Mouse (Mus musculus): ENCODE results near the gene Anks1b. TPM values are rescaled to one million over a fixed set of nuclear protein-coding genes. Genes with fewer than 3 reads are reported as not detected.

The Anks1b gene
- total RNA-seq, 1 experiment from 2014 or later: not detected

DNA sequence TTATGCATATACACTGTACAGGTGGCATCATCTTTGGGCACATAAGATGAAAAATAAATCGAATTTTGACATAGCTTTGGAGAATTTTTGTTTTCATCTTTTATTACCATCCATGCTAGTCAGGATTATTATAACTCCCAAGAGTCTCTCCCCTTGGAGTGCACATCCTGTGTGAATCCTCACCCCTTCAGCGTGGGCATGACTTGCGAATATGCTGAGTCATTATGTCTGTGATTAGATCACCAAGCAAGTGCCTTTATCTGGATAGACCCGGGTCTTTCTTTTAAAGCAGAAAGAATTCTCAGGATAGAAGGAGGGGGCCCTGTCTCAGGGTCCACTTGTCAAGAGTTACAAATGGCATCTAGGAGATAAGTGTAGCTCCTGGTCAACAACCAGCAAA lies 48.7 kb downstream of the Anks1b start:
- no peak for ATAC-seq (replicated peaks; ENCODE audit: insufficient number of reproducible peaks, low FRiP score, low TSS enrichment, poor library complexity, severe bottlenecking)

DNA sequence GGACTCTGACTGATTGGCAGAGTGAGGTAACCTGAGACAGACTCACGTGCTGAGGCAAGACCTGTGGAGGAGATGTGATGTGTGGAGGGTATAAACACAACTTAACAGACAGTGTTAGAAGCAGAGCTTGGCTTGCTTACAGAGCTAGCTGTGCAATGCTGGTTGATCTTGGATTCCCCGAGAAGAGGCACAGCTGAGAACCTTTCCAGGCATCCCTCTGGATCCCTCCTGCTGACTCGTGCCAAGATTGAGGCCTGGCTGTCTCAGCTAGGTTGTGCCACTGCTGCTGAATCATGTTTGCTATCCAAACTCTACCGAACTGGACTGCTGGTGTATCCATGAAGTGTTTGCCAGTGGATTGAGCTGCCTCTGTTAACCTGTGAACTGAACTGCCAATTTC lies 68.9 kb downstream of the Anks1b start:
- no peak for ATAC-seq (replicated peaks; ENCODE audit: insufficient number of reproducible peaks, low FRiP score, low TSS enrichment, poor library complexity, severe bottlenecking)

DNA sequence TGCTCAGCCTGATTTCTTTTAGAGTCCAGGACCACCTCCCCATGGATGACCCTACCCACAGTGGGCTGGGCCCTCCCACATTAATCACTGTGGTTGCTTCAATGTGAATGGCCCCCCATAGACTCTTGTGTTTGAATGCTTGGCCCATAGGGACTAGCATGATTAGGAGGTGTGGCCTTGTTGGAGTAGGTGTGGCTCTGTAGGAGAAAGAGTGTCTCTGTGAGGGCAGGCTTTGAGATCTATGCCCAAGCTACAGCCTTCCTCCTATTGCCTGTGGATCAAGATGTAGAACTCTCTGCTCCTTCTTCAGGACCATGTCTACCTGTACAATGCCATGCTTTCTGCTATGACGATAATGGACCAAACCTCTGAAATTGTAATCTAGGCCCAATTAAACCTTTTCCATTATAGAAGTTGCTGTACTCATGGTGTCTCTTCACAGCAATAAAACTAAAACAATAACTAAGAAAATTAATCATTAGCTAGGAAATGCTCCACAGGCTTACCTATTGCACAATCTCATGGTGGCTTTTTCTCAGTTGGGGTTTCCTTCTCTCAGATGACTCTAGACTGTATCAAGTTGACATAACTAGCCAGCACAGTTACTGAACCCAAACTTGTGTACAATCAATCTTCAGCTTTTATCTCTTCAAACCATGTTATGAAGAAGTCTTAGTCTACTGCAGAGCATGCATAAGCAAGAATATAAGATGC lies 73.5 kb downstream of the Anks1b start:
- no peak for ATAC-seq (replicated peaks; ENCODE audit: insufficient number of reproducible peaks, low FRiP score, low TSS enrichment, poor library complexity, severe bottlenecking)

DNA sequence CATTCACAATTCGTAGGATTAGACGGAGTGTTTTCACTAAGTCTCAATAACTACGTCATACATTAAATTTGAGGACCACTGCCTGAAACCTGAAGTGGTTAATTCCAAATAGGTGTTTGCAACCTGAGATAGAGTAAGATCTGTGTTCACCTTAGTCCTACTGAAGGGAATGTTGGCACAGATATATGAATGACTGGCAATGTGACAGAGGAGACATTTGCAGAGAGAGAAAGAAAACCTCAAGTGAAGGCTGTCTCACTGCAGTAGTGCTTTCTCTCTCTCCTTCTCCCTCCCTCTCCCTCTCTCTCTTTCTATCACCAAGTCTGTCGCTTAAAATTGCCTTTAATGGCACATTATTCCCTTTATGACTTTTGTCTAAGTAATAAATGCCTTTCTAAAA lies 101.1 kb downstream of the Anks1b start:
- ATAC-seq (replicated peaks; ENCODE audit: insufficient number of reproducible peaks, low FRiP score, low TSS enrichment, poor library complexity, severe bottlenecking): no peak

DNA sequence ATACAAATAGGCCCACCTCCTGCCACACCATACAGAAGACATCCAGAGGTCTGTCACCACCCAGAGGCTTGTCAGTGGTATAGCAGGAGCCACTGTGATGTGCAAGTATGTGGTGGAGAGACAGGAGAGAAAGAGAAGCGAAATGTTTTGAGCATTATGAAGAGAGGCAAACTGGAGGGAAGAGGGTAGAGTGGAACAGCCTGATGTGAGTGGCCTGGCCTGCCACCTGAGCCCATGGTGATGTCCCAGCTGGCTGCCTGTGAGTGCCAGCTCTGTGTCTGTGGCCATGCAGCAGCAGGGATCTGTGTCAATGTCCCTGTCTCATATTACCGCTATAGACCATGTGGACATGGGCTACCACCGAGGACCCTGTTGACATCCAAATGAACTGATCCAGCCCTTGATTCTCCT lies 102.1 kb downstream of the Anks1b start:
- no peak for ATAC-seq (replicated peaks; ENCODE audit: insufficient number of reproducible peaks, low FRiP score, low TSS enrichment, poor library complexity, severe bottlenecking)

DNA sequence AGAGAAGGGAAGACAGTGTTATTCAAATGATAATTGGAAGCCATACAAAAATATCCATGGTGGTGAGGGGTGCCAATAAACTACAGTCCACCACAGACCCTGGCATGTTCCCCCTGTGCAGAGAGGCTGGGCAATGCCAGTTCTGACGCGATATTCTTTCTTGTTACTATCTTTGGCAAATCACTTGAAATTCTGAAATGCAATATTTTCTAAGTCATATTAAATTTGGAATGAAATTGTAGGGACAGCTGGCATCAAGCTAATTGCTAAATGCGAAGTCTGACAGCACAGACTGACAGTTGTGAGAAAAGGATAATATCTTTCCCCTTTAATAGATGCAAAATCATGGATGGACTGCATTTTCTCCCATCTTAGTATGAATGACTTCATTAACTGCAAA lies 103.3 kb downstream of the Anks1b start:
- no peak for ATAC-seq (replicated peaks; ENCODE audit: insufficient number of reproducible peaks, low FRiP score, low TSS enrichment, poor library complexity, severe bottlenecking)

DNA sequence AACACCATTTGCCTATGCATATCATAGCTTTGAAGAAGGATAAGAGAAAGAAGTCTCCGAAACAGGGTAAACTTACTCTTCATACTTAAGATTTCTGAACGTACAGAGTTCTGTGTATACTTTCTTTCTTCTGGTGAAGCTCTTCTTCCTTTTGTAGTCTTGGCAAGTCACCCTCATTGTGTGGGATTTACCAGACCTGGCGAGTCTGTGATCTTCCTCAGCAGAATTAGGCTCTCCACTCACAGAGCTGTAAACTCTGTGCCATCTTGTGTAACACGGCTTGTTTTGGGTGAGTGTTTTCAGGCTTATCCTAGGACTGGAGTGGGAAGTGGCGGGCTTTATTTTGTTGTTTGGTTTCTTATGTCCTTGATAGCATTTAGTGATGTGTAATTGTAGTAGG lies 120.9 kb downstream of the Anks1b start:
- no peak for ATAC-seq (replicated peaks; ENCODE audit: insufficient number of reproducible peaks, low FRiP score, low TSS enrichment, poor library complexity, severe bottlenecking)

DNA sequence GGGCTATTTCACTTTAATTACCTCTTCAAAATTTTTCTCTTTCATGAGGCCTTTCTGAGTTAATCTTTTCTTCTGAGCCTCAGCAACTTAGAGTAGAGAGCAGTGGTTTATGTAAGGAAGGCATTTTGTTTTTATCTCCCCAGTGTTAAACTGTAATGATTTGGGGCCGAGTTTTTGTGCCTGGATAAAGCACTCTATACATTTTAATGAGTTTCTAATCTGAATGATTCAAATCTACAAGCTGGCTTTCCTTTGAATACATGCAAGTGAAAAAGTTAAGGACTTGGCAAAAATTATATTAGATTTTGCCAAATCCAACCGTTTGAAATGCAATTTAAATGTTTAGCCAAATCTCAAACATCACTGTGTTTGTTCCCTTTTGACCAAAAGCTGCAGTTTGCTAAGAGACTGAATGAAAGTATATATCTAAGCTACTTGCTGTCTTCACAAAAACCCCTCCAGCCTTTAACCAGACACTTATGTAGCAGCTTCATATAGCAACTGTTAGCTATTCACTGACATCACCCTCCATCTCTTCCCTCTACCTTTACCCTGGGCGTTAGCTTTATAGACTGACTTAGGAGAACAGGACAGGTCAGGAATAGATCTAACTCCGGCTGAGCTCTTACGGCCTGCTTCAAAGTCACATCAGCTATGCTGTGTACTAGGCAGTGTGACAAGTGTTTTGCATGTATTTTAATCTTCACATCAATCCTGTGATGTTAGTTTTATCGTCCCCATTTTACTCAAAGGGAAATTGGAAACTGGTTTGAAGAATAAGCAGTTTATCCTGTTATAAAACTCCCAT lies 122.5 kb downstream of the Anks1b start:
- no peak for ATAC-seq (replicated peaks; ENCODE audit: insufficient number of reproducible peaks, low FRiP score, low TSS enrichment, poor library complexity, severe bottlenecking)

DNA sequence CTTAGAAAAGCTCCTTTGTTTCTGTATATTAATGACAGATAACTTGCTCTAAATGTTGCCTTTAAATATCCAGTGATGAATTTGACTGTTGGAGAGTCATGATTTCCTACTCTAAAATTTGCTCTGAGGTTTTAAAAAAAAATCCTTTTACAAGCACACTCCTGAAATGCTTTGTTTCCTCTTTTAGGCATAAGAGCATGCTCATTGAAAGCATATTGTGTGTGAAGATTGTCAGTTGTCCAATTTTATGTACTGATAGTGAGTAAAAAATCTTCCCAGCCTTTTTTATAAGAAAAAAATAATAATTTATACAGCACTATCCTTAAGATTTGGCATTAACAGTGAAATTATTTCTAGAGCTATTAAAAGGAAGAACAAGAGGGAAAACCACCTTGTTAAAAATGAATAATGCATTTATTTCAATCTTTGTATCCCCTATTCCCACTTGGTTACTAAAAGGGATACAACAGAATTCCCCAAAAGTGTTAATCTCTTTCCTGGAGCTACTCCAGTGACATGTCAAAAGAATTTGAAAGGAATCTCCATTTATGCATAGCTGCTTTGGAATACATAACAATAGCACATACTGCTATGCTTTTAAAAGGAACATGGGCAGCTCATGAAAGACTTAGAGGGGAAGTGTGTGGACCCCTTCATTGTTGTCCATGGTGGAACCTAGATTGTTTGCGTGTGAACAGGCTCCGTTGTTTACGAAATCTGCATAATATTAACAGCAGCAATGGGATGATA lies 130.8 kb downstream of the Anks1b start:
- ATAC-seq (replicated peaks; ENCODE audit: insufficient number of reproducible peaks, low FRiP score, low TSS enrichment, poor library complexity, severe bottlenecking): no peak

DNA sequence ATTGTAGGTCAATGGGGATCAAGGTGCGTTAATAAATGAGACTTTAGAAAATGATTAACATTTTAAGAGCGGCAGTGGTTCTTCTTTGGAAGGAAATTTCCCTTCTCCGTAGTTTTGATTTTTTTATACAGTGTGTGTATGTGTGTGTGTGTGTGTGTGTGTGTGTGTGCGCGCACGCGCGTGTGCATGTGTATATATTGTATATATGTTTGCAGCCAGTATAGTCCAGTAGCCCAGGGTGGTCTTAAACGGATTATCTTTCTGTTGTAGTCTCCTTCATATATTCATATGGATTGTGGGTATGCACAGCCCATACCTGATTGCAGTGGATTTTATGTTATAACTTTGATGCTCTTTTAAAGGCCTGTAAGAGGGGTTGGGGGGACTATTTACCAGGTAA lies 131.6 kb downstream of the Anks1b start:
- no peak for ATAC-seq (replicated peaks; ENCODE audit: insufficient number of reproducible peaks, low FRiP score, low TSS enrichment, poor library complexity, severe bottlenecking)

DNA sequence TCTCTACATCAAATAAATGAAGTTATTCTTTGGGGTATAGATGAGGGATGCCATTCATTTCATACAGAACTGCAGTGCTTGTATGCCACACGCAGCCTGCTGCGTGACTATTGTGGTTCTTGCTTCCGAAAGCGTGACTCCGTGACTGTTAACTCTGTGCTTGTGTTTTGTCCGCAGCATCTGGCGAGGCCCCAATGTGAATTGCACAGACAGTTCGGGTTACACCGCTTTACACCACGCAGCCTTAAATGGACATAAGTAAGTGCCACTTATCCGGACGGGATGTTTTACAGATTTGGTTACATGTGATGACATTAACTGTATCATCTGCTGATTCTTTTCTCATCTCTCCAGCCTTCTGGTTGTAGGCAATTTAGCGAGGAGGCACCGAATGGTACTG lies 159.7 kb downstream of the Anks1b start:
- no peak for ATAC-seq (replicated peaks; ENCODE audit: insufficient number of reproducible peaks, low FRiP score, low TSS enrichment, poor library complexity, severe bottlenecking)

DNA sequence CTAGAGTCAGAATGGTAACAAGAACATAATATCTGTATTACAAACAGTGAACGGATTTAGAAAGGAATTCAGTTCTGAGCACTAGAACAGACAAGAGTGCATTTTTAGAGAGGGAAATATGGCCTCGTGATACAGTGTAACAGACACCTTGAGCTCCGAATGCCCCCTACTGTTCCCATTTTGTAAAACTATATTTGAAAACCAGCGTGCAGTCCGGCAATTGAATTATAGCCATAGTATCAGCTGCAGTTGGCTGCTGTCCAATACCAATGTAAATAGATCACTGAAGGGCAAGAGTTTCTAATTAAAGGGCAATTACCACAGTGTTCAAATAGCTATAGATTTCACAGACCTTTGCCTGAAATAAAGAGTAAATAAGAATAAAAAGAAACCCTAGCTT lies 170.0 kb downstream of the Anks1b start:
- no peak for ATAC-seq (replicated peaks; ENCODE audit: insufficient number of reproducible peaks, low FRiP score, low TSS enrichment, poor library complexity, severe bottlenecking)

DNA sequence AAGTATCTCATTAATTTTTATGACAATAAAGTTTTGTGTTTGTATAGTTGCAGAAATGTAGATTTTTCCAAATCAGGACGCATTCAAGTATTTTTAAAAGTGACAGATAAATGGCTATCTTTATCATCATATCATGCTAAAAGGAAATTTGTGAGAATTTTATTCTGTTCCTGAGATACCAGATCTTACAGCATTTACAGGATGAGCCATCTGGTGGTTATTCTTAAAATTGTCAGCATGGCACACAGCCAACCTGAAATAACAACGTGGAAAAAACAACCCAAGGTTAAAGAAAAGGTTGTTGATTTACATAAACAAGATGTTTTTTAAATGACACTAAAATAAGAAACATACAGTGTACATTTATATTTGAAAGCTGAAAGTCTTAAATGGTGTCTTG lies 170.5 kb downstream of the Anks1b start:
- no peak for ATAC-seq (replicated peaks; ENCODE audit: insufficient number of reproducible peaks, low FRiP score, low TSS enrichment, poor library complexity, severe bottlenecking)

DNA sequence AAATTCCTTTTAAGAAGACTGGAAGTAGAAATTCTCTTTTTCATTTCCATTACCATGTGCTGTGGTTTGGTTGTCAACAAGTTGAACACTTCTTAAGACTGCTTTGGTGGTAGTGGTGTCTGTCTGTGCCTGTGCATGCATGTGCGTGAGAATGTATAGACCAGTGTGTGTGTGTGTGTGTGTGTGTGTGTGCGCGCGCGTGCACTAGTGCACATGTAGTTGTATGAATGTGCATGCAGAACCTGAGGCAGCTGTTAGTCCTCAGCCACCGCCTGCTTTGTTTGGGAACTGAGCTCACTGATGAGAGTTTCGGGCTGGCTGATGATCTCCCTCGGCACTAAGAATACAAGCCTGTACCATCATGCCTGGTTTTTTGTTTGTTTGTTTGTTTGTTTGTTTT lies 170.9 kb downstream of the Anks1b start:
- no peak for ATAC-seq (replicated peaks; ENCODE audit: insufficient number of reproducible peaks, low FRiP score, low TSS enrichment, poor library complexity, severe bottlenecking)

DNA sequence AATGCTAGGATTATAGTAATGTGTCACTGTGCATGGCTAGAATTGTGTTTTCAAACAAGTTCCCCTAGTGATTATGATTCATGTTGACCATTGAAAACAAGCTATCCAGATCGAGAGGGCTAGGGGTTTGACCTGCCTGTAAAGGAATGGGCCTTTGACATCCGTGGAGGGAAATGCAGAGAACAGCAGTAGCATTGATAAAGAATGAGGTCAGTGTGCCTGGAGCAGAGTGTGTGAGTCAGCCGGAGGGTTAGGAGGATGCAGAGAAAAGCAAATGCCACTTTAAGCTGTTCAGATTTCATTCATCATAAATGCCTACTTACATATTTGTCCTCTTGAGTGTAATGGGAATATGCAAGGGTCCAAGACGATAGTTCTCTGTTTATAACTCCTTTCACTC lies 195.3 kb downstream of the Anks1b start:
- no peak for ATAC-seq (replicated peaks; ENCODE audit: insufficient number of reproducible peaks, low FRiP score, low TSS enrichment, poor library complexity, severe bottlenecking)

DNA sequence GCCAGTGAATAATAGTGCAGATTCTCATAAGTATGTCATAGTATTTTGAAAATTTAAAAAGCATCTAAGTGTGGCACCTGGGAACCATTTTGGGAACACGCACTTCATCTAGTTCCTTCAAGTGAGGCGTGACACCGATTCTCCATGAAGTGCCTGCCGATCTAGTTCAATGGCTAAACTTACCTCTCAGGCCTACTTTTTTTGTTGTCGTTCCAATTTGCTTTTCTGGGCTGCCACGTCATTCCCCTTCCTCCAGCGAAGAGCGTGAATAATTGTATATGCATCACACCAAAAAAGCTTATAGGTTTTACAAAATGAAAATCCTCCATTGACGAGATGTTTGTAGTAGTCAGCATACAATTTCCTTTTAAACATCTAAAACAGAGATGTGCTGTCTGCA lies 204.6 kb downstream of the Anks1b start:
- ATAC-seq (replicated peaks; ENCODE audit: insufficient number of reproducible peaks, low FRiP score, low TSS enrichment, poor library complexity, severe bottlenecking): no peak

DNA sequence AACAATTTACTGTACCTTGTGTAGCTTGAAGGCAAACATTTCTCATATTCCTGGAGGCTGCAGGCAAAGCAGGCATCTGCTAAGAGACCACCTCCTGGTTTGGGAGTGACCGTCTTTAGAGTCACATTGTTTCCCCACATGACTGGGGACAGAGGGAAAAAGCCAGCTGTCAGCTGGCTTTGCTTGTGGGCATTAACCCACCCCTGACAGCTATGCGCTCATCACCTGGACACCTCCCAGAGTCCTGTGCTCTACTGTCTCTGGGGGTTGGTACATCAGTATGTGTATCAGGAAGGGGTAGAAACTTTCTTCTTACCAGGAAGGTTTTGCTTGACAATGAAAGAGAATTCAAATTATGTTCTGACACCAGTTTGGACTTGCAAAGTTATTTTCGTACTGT lies 207.8 kb downstream of the Anks1b start:
- no peak for ATAC-seq (replicated peaks; ENCODE audit: insufficient number of reproducible peaks, low FRiP score, low TSS enrichment, poor library complexity, severe bottlenecking)

DNA sequence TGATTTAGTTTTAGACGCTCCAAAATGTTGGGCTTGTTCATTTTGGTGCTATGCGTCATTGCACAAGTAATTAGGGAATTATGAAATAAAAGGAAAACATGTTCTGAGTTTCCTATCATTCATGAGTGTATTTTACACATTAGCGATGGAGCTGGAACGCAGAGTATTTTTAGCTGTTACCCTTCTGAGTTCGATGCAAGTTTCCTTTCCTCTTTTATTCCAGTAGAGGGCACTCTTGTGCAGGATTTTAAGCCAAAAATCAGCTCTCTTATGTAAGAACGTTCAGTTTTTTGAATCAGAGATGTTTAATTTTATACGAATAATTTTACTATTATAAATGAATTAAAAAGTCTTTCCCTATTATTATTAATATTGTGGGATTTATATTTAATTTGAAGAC lies 208.3 kb downstream of the Anks1b start:
- ATAC-seq (replicated peaks; ENCODE audit: insufficient number of reproducible peaks, low FRiP score, low TSS enrichment, poor library complexity, severe bottlenecking): no peak

DNA sequence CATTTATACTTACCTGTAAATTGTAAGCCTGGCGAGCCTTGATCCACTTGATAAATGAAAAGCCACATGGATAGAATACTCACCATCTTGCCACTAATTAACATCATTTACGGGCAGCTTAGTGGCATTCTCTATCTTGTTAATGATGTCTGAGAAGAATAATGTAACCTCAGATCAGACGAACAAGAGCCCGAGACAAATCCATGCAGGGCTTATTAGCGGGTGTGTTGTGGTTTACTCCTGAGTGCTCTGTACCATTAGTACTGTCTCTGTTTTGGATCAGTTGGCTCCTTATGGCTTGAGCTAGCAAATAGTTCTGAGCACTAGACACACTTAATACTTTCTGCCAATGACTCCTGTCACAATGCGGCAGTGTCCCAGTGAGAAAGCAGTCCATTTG lies 220.6 kb downstream of the Anks1b start:
- ATAC-seq (replicated peaks; ENCODE audit: insufficient number of reproducible peaks, low FRiP score, low TSS enrichment, poor library complexity, severe bottlenecking): no peak

DNA sequence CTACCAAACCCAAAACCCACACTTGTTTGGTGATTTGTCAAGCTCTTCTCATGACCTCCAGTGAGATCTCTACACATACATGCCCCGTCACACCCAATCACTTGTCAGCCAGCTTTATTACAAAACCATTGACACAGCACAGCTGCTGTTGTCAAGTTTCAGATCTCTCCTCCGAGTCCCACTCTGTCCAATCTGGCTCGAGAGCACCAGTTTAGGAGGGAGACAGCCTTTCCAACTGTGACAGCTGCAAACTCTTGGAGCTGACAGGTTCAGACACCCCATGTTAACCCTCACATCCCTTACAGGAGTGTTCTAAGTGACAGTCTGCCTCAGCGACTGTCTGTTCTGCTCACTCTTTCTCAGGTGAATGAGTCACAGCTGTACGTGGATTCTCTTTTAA lies 239.4 kb downstream of the Anks1b start:
- ATAC-seq (replicated peaks; ENCODE audit: insufficient number of reproducible peaks, low FRiP score, low TSS enrichment, poor library complexity, severe bottlenecking): no peak
